Mouse (Mus musculus): Measurements from ENCODE around the gene Ano2. TPM values are rescaled to one million over a fixed set of nuclear protein-coding genes. Genes with fewer than 3 reads are reported as not detected.

Gene Ano2
- polyA plus RNA-seq, 1 experiment from 2014 or later: not detected

DNA sequence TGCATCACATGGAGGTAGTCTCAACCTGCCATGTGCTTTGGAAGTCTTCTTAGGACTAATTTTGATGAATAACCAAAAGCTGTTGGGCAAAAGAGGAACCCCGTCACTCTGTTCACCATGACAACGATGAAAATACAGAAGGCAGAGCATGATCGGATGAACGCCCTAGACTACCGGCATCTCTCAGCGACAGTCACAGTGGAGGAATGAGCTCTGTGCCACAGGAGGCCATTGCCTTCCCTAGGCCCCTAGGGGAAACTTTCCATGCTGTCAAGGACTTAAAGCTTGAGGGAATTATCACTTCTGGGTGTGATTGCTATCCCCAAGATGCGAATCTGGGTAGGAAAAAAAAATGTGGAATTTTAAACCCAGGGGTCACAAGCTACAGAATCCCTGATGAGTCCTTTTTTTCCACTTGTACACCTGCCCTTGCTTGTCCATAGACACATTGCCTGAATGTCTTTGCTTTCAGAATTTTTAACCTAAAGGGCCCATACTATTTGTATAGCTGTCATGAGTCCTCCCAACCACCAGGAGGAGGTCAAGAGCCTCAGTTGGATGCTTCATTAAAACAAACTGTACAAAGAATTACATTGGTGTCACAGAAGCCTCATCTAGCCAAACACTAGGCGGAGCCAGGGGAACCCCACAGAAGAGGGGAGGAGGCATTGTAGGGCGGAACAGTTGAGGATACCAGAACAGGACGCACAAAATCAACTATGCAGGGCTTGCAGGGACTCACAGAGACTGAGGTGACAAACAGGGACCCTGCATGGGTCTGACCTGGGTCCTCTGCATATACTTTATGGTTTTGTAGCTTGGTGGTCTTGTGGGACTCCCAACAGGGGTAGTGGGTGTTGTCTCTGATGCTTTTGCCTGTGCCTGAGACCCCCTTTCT, 53.2 kb downstream of the Ano2 start:
- Histone ChIP-seq H3K9ac (replicated peaks) (no peak overlapping the region), H3K9me3 (no peaks in the 10 kb centered on the region), H3K27me3 (no peaks in the 10 kb centered on the region), H3K36me3 (no peaks in the 10 kb centered on the region), H3K27ac (no peak overlapping the region), H3K4me3 (replicated peaks) (no peak overlapping the region), H3K4me1 (replicated peaks) (peaks cover 14% of the 10 kb centered on the region), H3K4me2 (no peak overlapping the region)
- ATAC-seq (ENCODE audit: insufficient number of reproducible peaks, insufficient read depth, low FRiP score, low TSS enrichment, low read depth): no peak
- WGBS: 93% methylated on average over 10 of the region's 10 CpGs

DNA sequence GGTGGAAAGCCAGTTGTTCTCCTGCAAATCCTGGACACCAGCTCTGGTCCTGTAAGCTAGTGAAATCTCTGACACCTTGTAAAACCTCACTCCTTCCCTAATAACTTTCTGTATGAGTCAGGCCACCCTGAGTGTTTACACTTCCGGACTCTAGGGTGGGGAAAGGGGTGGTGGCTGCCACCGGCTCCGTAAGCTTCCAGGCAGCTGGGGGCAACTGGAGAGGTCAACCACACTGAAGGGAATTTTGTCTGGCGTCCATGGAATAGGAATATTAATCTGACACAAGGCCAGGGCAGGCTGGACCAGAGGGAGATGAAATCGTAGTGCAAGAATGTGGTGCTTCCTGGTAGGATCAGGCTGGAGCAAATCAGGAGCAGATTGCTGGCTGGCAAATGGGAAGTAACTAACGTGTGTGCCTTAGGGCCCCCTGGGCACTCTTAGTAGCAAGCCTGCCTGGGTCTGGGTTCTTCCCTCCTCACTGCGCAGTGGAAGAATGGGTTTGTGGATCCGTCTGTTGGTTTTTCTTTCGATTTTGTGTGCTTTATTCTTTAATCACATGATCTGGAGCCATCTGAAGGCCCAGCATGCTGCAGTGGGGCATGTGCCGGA, 57.2 kb downstream of the Ano2 start:
- H3K36me3 ChIP-seq: no peaks in the 10 kb centered on the region
- H3K9ac ChIP-seq (replicated peaks): no peak overlapping the region
- peaks cover 17% of the 10 kb centered on the region for H3K4me1 ChIP-seq (replicated peaks)
- H3K9me3 ChIP-seq: no peaks in the 10 kb centered on the region
- no peak overlapping the region for H3K27ac ChIP-seq
- H3K4me3 ChIP-seq (replicated peaks): no peak overlapping the region
- peak; percentile 59 for ATAC-seq (ENCODE audit: insufficient number of reproducible peaks, insufficient read depth, low FRiP score, low TSS enrichment, low read depth)
- H3K27me3 ChIP-seq: no peaks in the 10 kb centered on the region
- peak overlapping the region; percentile 18 for H3K4me2 ChIP-seq
- 34% methylated on average over 10 of the region's 10 CpGs for WGBS

DNA sequence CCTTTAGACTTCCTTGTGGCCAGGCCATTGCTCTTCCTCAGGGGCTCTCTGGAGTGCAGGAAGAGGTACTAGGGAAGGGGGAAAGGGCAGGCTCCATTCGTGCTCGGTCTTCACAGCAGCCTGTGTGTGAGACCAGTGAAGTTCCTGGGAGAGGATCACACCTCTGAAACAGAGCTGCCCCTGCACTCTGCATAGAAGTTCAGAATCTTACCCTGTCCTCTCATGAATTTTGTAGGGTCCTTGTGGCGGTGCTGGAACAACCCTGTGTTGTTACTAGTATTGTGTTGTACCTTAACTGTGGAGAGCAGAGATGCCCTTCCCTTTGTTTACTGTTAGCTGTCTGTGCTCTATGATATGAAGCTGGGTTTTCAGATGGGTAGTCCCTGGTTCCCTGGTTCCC, 58.4 kb downstream of the Ano2 start:
- no peak overlapping the region for H3K4me3 ChIP-seq (replicated peaks)
- ATAC-seq (ENCODE audit: insufficient number of reproducible peaks, insufficient read depth, low FRiP score, low TSS enrichment, low read depth): no peak
- 65% methylated on average over 3 of the region's 3 CpGs for WGBS

DNA sequence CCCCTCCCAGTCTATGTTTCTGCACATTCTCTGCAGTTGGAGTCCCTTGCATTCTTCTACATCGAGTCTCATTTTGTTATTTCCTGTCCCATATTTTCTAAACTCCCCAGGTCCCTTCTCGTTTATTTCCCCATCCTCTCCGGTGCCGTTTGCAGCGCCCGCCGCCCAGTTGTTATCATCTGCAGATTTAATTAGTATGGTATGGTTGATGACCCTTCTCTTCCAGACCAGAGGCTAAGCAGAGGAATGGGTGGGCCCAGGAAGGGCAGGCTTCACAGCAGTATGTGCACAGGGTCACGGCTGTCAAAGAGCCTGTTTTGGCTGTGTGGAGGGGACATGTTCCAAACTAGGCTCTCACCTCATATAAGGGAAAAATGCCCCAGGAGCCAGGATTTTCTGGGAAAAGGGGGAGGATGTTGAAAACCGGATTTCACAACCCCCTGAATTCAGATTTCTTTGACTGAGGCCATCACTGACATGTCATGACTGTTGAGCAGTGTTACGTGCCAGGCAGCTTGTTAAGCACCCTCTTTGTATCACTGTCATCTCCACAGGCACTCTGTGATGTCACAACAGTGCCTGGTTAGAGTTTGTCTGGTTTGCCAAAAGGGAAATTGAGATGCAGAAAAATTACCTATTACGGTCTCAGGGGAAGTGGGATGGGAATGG, 72.8 kb downstream of the Ano2 start:
- 59% methylated on average over 11 of the region's 11 CpGs for WGBS
- H3K36me3 ChIP-seq: no peaks in the 10 kb centered on the region
- H3K27me3 ChIP-seq: no peaks in the 10 kb centered on the region

More for the DNA sequence above, 58.4 kb downstream of the Ano2 start:
- Histone ChIP-seq H3K9ac (replicated peaks) (no peak overlapping the region), H3K4me1 (replicated peaks) (peaks cover 17% of the 10 kb centered on the region), H3K27me3 (no peaks in the 10 kb centered on the region), H3K36me3 (no peaks in the 10 kb centered on the region), H3K9me3 (no peaks in the 10 kb centered on the region), H3K4me2 (no peak overlapping the region), H3K27ac (no peak overlapping the region)

DNA sequence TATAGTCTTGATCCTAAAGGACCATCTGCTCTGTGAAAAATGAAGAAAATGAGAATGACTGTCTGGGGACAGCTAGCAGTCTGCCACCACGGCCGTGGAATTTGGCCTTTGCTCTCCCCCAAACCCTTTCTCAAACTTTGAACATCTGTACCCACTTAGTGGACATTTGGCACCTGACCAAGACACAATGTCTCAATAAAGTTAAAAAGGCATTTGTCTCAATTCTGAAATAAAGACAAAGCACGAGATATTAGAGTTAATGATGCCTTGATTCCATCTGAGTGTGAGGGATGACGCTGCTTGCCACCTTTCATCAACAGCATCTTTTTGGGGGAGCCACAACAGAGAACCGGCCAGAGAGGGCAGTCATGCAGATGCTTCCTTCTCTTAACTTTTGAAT, 83.0 kb downstream of the Ano2 start:
- WGBS: 16% methylated on average over 5 of the region's 5 CpGs
- ATAC-seq (ENCODE audit: insufficient number of reproducible peaks, insufficient read depth, low FRiP score, low TSS enrichment, low read depth): no peak
- H3K4me2 ChIP-seq: no peak overlapping the region

More for the DNA sequence above, 72.8 kb downstream of the Ano2 start:
- H3K4me3 ChIP-seq (replicated peaks): no peak overlapping the region
- H3K9me3 ChIP-seq: no peaks in the 10 kb centered on the region
- ATAC-seq (ENCODE audit: insufficient number of reproducible peaks, insufficient read depth, low FRiP score, low TSS enrichment, low read depth): no peak
- H3K4me1 ChIP-seq (replicated peaks): 0 out of 2 replicates have a peak, but pooled peaks cover 5% of the 10 kb centered on the region
- no peak overlapping the region for H3K4me2 ChIP-seq
- no peak overlapping the region for H3K9ac ChIP-seq (replicated peaks)
- H3K27ac ChIP-seq: no peak overlapping the region

DNA sequence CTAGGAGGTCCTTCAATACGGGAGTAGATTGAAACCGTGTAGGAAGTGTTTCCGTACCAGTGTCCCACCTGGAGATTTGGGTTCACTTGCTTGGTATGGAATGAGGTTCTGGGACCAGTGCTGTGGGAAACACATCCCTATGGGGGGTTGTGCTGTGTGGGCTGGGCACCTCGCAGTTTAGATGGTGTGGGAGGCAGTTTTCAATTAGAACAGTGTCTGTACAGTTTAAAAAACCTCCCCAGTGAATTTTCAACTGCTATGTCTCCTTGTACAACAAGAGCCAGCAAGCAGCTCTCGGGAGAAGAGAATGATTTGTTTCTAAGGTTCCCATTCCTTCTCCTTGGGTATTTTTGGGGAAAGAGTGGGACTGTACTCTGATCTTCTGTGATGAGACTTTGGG, 86.1 kb downstream of the Ano2 start:
- WGBS: 80% methylated on average over 5 of the region's 5 CpGs
- H3K27ac ChIP-seq: no peak overlapping the region
- H3K36me3 ChIP-seq: no peaks in the 10 kb centered on the region
- no peak overlapping the region for H3K4me2 ChIP-seq
- no peaks in the 10 kb centered on the region for H3K27me3 ChIP-seq
- H3K9me3 ChIP-seq: no peaks in the 10 kb centered on the region
- H3K9ac ChIP-seq (replicated peaks): no peak overlapping the region
- no peak for ATAC-seq (ENCODE audit: insufficient number of reproducible peaks, insufficient read depth, low FRiP score, low TSS enrichment, low read depth)
- H3K4me1 ChIP-seq (replicated peaks): peaks cover 2% of the 10 kb centered on the region; the same call in 1 of the 2 replicates
- H3K4me3 ChIP-seq (replicated peaks): no peak overlapping the region

More for the DNA sequence above, 83.0 kb downstream of the Ano2 start:
- Histone ChIP-seq H3K27me3 (no peaks in the 10 kb centered on the region; the same call in 1 of the 2 replicates), H3K36me3 (no peaks in the 10 kb centered on the region), H3K9ac (replicated peaks) (no peak overlapping the region), H3K9me3 (no peaks in the 10 kb centered on the region), H3K27ac (no peak overlapping the region), H3K4me3 (replicated peaks) (no peak overlapping the region), H3K4me1 (replicated peaks) (no peaks in the 10 kb centered on the region; the same call in 1 of the 2 replicates)

DNA sequence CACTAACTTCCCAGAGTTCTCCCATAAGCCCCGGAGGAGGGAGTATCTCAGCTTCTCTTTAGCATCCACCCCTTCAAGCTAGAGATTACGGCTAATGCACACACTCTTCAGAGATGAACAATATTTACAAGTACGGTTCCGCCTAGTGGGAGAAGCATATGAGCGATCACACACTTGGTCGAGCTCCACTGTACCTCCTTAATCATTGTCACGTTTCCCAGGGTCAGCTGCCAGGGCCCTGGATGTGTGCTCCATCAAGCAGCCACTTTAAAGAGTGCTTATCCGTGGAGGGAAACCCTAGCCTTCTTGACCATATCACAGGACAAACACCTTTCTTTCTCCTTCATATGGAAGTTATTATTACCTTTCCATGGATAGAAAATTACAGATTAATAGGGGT, 112.7 kb downstream of the Ano2 start:
- Histone ChIP-seq H3K4me2 (peak overlapping the region; percentile 54; the same call in 1 of the 2 replicates), H3K9ac (replicated peaks) (no peak overlapping the region), H3K4me1 (replicated peaks) (peaks cover 34% of the 10 kb centered on the region), H3K27ac (no peak overlapping the region), H3K27me3 (peaks cover 25% of the 10 kb centered on the region), H3K9me3 (no peaks in the 10 kb centered on the region), H3K36me3 (no peaks in the 10 kb centered on the region), H3K4me3 (replicated peaks) (no peak overlapping the region)
- WGBS: 17% methylated on average over 8 of the region's 8 CpGs
- no peak; the same call in 1 of the 2 replicates for ATAC-seq (ENCODE audit: insufficient number of reproducible peaks, insufficient read depth, low FRiP score, low TSS enrichment, low read depth)

DNA sequence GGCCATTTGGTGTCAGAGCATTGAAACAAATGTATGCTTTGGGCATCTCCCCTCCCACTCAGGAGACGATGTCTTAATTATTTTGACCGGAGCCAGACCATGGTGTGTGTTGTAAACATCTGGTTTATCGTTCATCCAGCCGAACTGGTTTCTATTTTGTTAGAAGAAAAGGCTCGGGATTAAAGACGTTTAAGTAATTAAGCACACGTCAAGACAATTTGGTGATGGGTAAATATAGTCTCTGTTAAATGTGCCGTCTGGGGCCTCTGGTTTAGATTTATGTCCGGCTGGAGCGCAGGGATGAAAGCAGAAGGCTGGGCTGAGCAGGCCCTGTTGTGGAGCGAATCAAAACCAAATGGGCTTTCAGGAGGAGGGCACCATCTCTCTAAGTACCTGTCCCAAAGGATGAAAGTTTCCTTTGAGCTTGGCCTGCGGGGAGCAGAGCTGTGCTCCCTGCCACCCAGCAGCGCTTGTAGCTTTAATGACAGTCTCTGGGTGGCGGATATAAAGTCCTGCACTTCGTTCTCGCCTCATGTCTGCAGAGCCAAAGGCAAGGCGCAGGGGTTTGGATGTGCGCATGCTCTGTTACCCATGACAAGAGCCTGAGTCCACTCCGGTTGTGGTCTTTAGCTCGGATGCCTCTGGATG, 113.3 kb downstream of the Ano2 start:
- Histone ChIP-seq H3K4me1 (replicated peaks) (peaks cover 35% of the 10 kb centered on the region), H3K9ac (replicated peaks) (no peak overlapping the region)

DNA sequence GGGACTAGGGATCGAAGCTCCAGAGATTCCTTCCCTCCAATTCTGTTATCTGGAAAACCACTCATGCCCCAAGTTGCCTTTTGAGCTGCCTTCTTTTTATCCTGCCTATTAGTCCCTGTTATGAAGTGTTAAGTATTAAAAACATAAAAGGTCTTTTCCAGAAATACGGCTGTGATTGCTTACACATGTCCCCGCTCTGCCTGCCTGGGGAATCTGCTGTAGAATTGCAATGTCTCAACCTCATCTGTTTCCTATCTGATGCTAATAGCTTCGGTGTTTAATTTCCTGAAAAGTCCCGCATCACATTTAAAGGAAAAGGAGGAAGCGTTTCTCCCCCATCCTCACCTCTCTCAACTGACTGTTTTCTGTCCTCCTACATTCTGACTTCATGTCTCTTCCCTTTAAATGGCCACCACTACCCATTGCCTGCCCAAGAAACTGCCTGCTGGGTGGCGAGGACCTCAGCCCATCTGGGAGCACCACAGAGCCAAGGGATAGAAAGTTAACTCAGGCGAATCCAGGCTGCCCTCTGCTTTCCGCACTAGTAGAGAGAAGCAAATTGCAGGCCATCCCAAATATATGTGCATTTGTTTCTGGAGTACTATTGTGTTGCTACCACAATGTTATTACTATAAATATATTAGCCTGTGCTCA, 118.9 kb downstream of the Ano2 start:
- H3K36me3 ChIP-seq: no peaks in the 10 kb centered on the region
- H3K27me3 ChIP-seq: peaks cover 13% of the 10 kb centered on the region; the same call in 1 of the 2 replicates
- H3K9ac ChIP-seq (replicated peaks): no peak overlapping the region
- peaks cover 48% of the 10 kb centered on the region for H3K4me1 ChIP-seq (replicated peaks)
- H3K4me2 ChIP-seq: peak overlapping the region; percentile 19; the same call in 1 of the 2 replicates
- H3K27ac ChIP-seq: peak overlapping the region; percentile 73; the same call in 1 of the 2 replicates
- H3K4me3 ChIP-seq (replicated peaks): no peak overlapping the region
- 18% methylated on average over 9 of the region's 9 CpGs for WGBS
- no peaks in the 10 kb centered on the region for H3K9me3 ChIP-seq
- ATAC-seq (ENCODE audit: insufficient number of reproducible peaks, insufficient read depth, low FRiP score, low TSS enrichment, low read depth): peak; percentile 44

More for the DNA sequence above, 113.3 kb downstream of the Ano2 start:
- Histone ChIP-seq H3K4me2 (peak overlapping the region; percentile 54), H3K9me3 (no peaks in the 10 kb centered on the region), H3K36me3 (no peaks in the 10 kb centered on the region), H3K4me3 (replicated peaks) (peak overlapping the region; percentile 19; the same call in 1 of the 2 replicates), H3K27ac (peak overlapping the region; percentile 24; the same call in 1 of the 2 replicates), H3K27me3 (peaks cover 22% of the 10 kb centered on the region)
- WGBS: 5% methylated on average over 20 of the region's 20 CpGs
- ATAC-seq (ENCODE audit: insufficient number of reproducible peaks, insufficient read depth, low FRiP score, low TSS enrichment, low read depth): peak; percentile 57

DNA sequence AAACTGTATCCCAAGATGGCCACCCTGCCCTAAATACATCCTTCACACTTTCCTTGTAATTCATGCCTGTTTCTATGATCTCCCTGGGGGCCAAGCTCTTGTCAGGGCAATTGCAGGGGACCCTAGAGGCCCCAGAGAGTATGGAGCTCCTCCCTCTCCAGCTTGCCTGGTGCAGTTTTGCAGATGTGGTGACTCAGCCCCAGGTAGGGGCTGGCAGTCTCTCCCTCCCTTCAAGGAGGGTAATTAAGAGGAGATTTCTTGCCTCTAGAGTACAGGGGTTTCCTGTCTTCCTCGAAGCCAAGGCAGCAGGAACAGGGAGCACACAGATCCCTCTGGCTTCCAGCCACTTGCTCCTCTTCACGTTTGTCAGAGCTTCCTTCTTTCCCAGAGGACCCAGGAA, 121.2 kb downstream of the Ano2 start:
- H3K27me3 ChIP-seq: peaks cover 4% of the 10 kb centered on the region; the same call in 1 of the 2 replicates
- WGBS: 7% methylated on average over 2 of the region's 2 CpGs
- H3K36me3 ChIP-seq: no peaks in the 10 kb centered on the region
- no peak overlapping the region for H3K4me3 ChIP-seq (replicated peaks)
- H3K4me1 ChIP-seq (replicated peaks): peaks cover 37% of the 10 kb centered on the region
- no peak overlapping the region for H3K27ac ChIP-seq
- no peaks in the 10 kb centered on the region for H3K9me3 ChIP-seq
- ATAC-seq (ENCODE audit: insufficient number of reproducible peaks, insufficient read depth, low FRiP score, low TSS enrichment, low read depth): no peak
- no peak overlapping the region for H3K9ac ChIP-seq (replicated peaks)
- no peak overlapping the region for H3K4me2 ChIP-seq

All from limb, embryonic 12.5 days (tissue).